In the genomic region with DNA sequence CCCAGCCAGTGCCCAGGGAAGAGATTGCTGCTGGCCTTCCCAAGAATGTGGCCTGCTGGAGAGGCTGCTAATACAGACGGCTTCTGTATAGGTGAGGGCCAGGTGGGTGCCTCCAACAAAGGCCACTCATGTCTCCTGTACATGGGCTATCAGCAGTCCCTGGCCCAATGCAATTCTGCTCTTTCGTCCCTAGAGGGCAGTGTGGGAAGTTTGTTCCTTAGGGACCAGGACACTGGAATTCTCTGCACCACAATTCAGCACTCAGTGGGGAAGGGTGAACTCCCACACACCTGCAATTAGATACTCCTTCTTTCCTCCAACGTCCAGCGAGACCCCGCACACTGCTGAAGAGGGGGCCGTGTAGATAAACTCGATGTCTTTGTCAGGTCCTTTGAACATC, we compare ENCODE assay signal across 8 mouse cellular contexts. TPM values are rescaled to one million over a fixed set of nuclear protein-coding genes. Genes with fewer than 3 reads are reported as not detected.
DNase-seq lines count a peak whose midpoint lies in the region; ATAC-seq and TF ChIP-seq lines count a peak whose summit lies in the region.

No protein-coding gene starts in this region.

- in situ Hi-C loops in ES-E14 (cut with MboI; ENCODE audit: low sequenced_read_pairs in 2 of 2, unreplicated experiment in 2 of 2) = no loop called here

- H3K27ac ChIP-seq in gastrocnemius, adult 2 months = no peak overlapping the region
- no peak overlapping the region for H3K27ac ChIP-seq in ES-E14 (ENCODE audit: insufficient read depth, low read depth, low read length, poor library complexity, severe bottlenecking)
- no peak overlapping the region for H3K27ac ChIP-seq in forebrain, embryonic 16.5 days (ENCODE audit: low read length)
- no peak overlapping the region for H3K27ac ChIP-seq in small intestine, adult 2 months (ENCODE audit: insufficient read depth, low read depth, low read length)

- no peak for TF ChIP-seq POLR2A in lung, adult 2 months (IDR thresholded peaks at IDR 0.05; ENCODE audit: borderline replicate concordance, extremely low read depth, low read depth, low read length)
- TF ChIP-seq POLR2A in small intestine, adult 2 months (IDR thresholded peaks at IDR 0.05; ENCODE audit: low read depth, low read length) = no peak

- H3K9me3 ChIP-seq in ES-E14 (ENCODE audit: control insufficient read depth, insufficient read depth, low read depth, low read length) = no peaks in the 10 kb centered on the region
- H3K9me3 ChIP-seq in forebrain, embryonic 16.5 days (ENCODE audit: control insufficient read depth, low read length) = no peaks in the 10 kb centered on the region

- peak; percentile 55 for DNase-seq in gastrocnemius, adult 2 months
- no peak for DNase-seq in gastrocnemius, postnatal 25 days
- peak; percentile 78 for DNase-seq in ES-E14 (ENCODE audit: low read depth, low spot score)
- DNase-seq in kidney, adult 8-10 months = peak; percentile 27 to 33
- peak; percentile 56 for DNase-seq in lung, adult 2 months

- no peak overlapping the region for H3K4me3 ChIP-seq in gastrocnemius, adult 2 months
- no peak overlapping the region for H3K4me3 ChIP-seq in ES-E14 (ENCODE audit: insufficient read depth in 1 of 2, low read depth in 1 of 2, low read length in 2 of 2, poor library complexity in 1 of 2, severe bottlenecking in 1 of 2)
- no peak overlapping the region for H3K4me3 ChIP-seq in forebrain, embryonic 16.5 days (replicated peaks; ENCODE audit: low read length)
- H3K4me3 ChIP-seq in lung, adult 2 months (replicated peaks; ENCODE audit: extremely low read depth, low read depth, low read length) = no peak overlapping the region
- H3K4me3 ChIP-seq in small intestine, adult 2 months (ENCODE audit: low read depth, low read length) = no peak overlapping the region

- ATAC-seq in cerebellum, adult (ENCODE audit: insufficient number of reproducible peaks, low FRiP score, low TSS enrichment) = peak; percentile 56; the same call in 1 of the 2 replicates
- ATAC-seq in forebrain, embryonic 16.5 days = peak; percentile 43; the same call in 1 of the 2 replicates

- no peak overlapping the region for H3K4me2 ChIP-seq in forebrain, embryonic 16.5 days (ENCODE audit: low read length)

- no peaks in the 10 kb centered on the region for H3K36me3 ChIP-seq in ES-E14 (ENCODE audit: control insufficient read depth, insufficient read depth, low read length, poor library complexity, severe bottlenecking)
- no peaks in the 10 kb centered on the region; the same call in 1 of the 2 replicates for H3K36me3 ChIP-seq in forebrain, embryonic 16.5 days (ENCODE audit: control insufficient read depth, insufficient read depth)
- no peaks in the 10 kb centered on the region for H3K36me3 ChIP-seq in small intestine, adult 2 months (ENCODE audit: control insufficient read depth, insufficient read depth, low read length)

- peaks cover 0 to 4% of the 10 kb centered on the region in 2 experiments; a peak in 1 of 4 replicates for H3K4me1 ChIP-seq in ES-E14 (ENCODE audit: control insufficient read depth in 2 of 2, insufficient read depth in 2 of 2, low read length in 2 of 2, poor library complexity in 1 of 2)
- 0 out of 2 replicates have a peak, but pooled peaks cover 2% of the 10 kb centered on the region for H3K4me1 ChIP-seq in forebrain, embryonic 16.5 days (replicated peaks; ENCODE audit: control insufficient read depth, insufficient read depth, low read length)
- no peaks in the 10 kb centered on the region for H3K4me1 ChIP-seq in lung, adult 2 months (ENCODE audit: control insufficient read depth, insufficient read depth, low read length)
- no peaks in the 10 kb centered on the region for H3K4me1 ChIP-seq in small intestine, adult 2 months (ENCODE audit: control insufficient read depth, insufficient read depth, insufficient read length, low read length)

- intact Hi-C loops in gastrocnemius, adult 2 months (cut with DNase I) = loop anchor here (1.0 to 5.0 kb wide), 2 partner anchors 35 to 62 kb away; no protein-coding TSS in a partner anchor

- WGBS in forebrain, embryonic 16.5 days = 22% methylated on average over 7 of the region's 7 CpGs
- 22% methylated on average over 7 of the region's 7 CpGs for WGBS in lung, adult 2 months
- 17% methylated on average over 7 of the region's 7 CpGs for WGBS in small intestine, adult 2 months

- no peaks in the 10 kb centered on the region for H3K27me3 ChIP-seq in forebrain, embryonic 16.5 days (replicated peaks; ENCODE audit: control insufficient read depth, insufficient read depth, low read length)
- no peaks in the 10 kb centered on the region for H3K27me3 ChIP-seq in small intestine, adult 2 months (ENCODE audit: control insufficient read depth, insufficient read depth, low read length)

- peak; percentile 94; the same call in 1 of the 2 replicates for TF ChIP-seq CTCF in gastrocnemius, adult 2 months (IDR thresholded peaks at IDR 0.05)
- TF ChIP-seq CTCF in lung, adult 2 months (IDR thresholded peaks at IDR 0.05; ENCODE audit: insufficient read depth, low read length) = peak; percentile 96
- TF ChIP-seq CTCF in small intestine, adult 2 months (IDR thresholded peaks at IDR 0.05; ENCODE audit: extremely low read depth, insufficient read length, insufficient replicate concordance, low read depth, low read length) = peak; percentile 78; the same call in 1 of the 2 replicates

- no peak overlapping the region for H3K9ac ChIP-seq in ES-E14 (ENCODE audit: insufficient read depth, low read depth, low read length, poor library complexity, severe bottlenecking)
- H3K9ac ChIP-seq in forebrain, embryonic 16.5 days (replicated peaks; ENCODE audit: low read depth, low read length) = no peak overlapping the region

TF ChIP-seq in ES-E14, 5 proteins besides CTCF, POLR2A, EP300 and RAD21:
- TF ChIP-seq CHD2 (IDR thresholded peaks at IDR 0.05; ENCODE audit: low read depth, low read length) (no peak), HCFC1 (IDR thresholded peaks at IDR 0.05; ENCODE audit: borderline replicate concordance, insufficient read depth, low read length) (no peak), ZC3H11A (IDR thresholded peaks at IDR 0.05; ENCODE audit: borderline replicate concordance, low read depth, low read length) (0 out of 2 replicates have a peak, but pooled peaks have one; percentile 3)

RNA-seq across cellular contexts. Expression of gene Cep295nl, which starts 25.2 kb away (rescaled TPM):
- total RNA-seq in gastrocnemius, adult 2 months (2021) = 1 to 10 TPM; 1.0 to 1.1 TPM
- 1 to 10 TPM in 1 of 2 experiments, under 1 TPM in 1; 0.99 to 1.0 TPM for total RNA-seq in gastrocnemius, postnatal 25 days (2021)
- 0.49 and 0.95 TPM in 2 replicates for total RNA-seq in ES-E14 (2012; rRNA removed)
- polyA plus RNA-seq in forebrain, embryonic 16.5 days (2015; fragmentation: Nextera tagmentation; extraction: Ambion mirVana) = 0.14 and 0.35 TPM in 2 replicates
- 0.28 and 0.32 TPM in 2 replicates for polyA plus RNA-seq in lung, adult 2 months (2012; rRNA removed)
- polyA plus RNA-seq in small intestine, adult 2 months (2012; rRNA removed) = 0.04 TPM in 1 of 2 replicates, not detected in the other

RNA-seq across cellular contexts. Expression of gene Usp36, which starts 27.1 kb away (rescaled TPM):
- total RNA-seq in gastrocnemius, adult 2 months (2021) = 10 to 100 TPM; 15.7 to 17.4 TPM
- 10 to 100 TPM; 11.9 to 12.8 TPM for total RNA-seq in gastrocnemius, postnatal 25 days (2021)
- total RNA-seq in ES-E14 (2012; rRNA removed) = 41.7 and 45.5 TPM in 2 replicates
- 15.8 and 20.2 TPM in 2 replicates for polyA plus RNA-seq in forebrain, embryonic 16.5 days (2015; fragmentation: Nextera tagmentation; extraction: Ambion mirVana)
- 18.2 and 19.0 TPM in 2 replicates for polyA plus RNA-seq in lung, adult 2 months (2012; rRNA removed)
- 10.8 and 11.5 TPM in 2 replicates for polyA plus RNA-seq in small intestine, adult 2 months (2012; rRNA removed)

RNA-seq across cellular contexts. Expression of gene Timp2, which starts 38.4 kb away (rescaled TPM):
- 100 to 1,000 TPM in 1 of 2 experiments, 10 to 100 TPM in 1; 70.1 to 115 TPM for total RNA-seq in gastrocnemius, adult 2 months (2021)
- 10 to 100 TPM; 77.3 to 96.4 TPM for total RNA-seq in gastrocnemius, postnatal 25 days (2021)
- 24.0 and 52.4 TPM in 2 replicates for total RNA-seq in ES-E14 (2012; rRNA removed)
- 79.8 and 79.9 TPM in 2 replicates for polyA plus RNA-seq in forebrain, embryonic 16.5 days (2015; fragmentation: Nextera tagmentation; extraction: Ambion mirVana)
- polyA plus RNA-seq in lung, adult 2 months (2012; rRNA removed) = 353 and 397 TPM in 2 replicates
- polyA plus RNA-seq in small intestine, adult 2 months (2012; rRNA removed) = 22.6 and 27.7 TPM in 2 replicates
